Mouse (Mus musculus): ENCODE measurements at regions not wholly inside any gene's neighbourhood (a gene's known extent, or its start where the extent isn't known, plus 50 kb on each side); places are given as distances from the start of the nearest gene placed in this dataset.

DNA sequence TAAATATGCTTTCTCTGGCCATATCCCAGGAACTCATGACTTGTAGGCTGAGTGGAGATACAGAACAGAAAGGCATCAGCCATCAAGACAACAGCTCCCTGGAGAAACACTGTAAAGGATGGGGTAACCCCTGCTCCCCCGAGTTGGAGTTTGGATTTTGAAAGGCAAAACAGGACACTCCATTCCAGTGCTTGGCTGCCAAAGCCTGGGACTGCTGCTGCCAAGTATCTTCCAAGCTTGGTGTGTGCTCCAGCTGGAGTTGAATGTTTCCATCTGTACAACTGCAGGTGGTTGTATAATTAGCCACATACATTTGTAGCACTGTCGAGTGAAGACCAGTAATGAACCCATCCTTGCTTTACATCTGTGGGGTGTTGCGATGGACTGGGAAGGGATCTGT, 62.1 kb downstream of the 4933412E24Rik start:
- H3K4me3 ChIP-seq (ENCODE audit: low read depth, low read length) = no peak overlapping the region
- H3K4me1 ChIP-seq (ENCODE audit: control insufficient read depth, insufficient read depth, low read length) = no peaks in the 10 kb centered on the region
- no peak overlapping the region for H3K27ac ChIP-seq (replicated peaks; ENCODE audit: low read depth, low read length)
- H3K27me3 ChIP-seq (ENCODE audit: control insufficient read depth, insufficient read depth, low read length) = no peaks in the 10 kb centered on the region
- no peaks in the 10 kb centered on the region for H3K36me3 ChIP-seq (replicated peaks; ENCODE audit: control insufficient read depth, insufficient read depth, low read depth, low read length)
- 71% methylated on average over 3 of the region's 3 CpGs for WGBS
- DNase-seq (ENCODE audit: low spot score) (no peak), ATAC-seq (replicated peaks; ENCODE audit: insufficient number of reproducible peaks, low FRiP score, low TSS enrichment, low read depth) (no peak)
- H3K9ac ChIP-seq (replicated peaks; ENCODE audit: low read length) = no peak overlapping the region
- H3K9me3 ChIP-seq (replicated peaks; ENCODE audit: control insufficient read depth, low read length) = no peaks in the 10 kb centered on the region
- no peak overlapping the region for H3K4me2 ChIP-seq (ENCODE audit: low read depth, low read length)

DNA sequence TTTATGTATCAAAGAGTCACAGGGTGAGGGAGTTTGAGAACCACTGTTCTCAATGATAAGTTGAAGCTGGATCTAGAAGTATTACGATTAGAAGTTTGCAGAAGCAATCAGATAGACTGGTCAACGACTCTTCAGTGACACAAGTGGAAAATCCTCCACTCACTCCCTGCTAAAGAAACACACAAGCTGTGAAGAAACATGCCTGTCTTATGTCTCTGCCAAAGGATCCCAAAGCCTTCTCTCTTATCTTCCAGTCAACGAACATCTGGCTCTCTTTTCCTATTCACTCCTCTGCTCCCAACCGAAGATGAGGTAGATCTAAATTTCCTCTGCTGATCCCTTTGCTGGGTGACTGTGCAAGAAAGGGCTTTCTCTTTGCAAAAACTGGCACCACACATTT, 62.6 kb downstream of the 4933412E24Rik start:
- no peak for DNase-seq (ENCODE audit: low spot score)
- Histone ChIP-seq H3K27ac (replicated peaks; ENCODE audit: low read depth, low read length) (no peak overlapping the region), H3K9me3 (replicated peaks; ENCODE audit: control insufficient read depth, low read length) (no peaks in the 10 kb centered on the region), H3K36me3 (replicated peaks; ENCODE audit: control insufficient read depth, insufficient read depth, low read depth, low read length) (no peaks in the 10 kb centered on the region), H3K4me2 (ENCODE audit: low read depth, low read length) (no peak overlapping the region), H3K9ac (replicated peaks; ENCODE audit: low read length) (no peak overlapping the region), H3K27me3 (ENCODE audit: control insufficient read depth, insufficient read depth, low read length) (no peaks in the 10 kb centered on the region), H3K4me3 (ENCODE audit: low read depth, low read length) (no peak overlapping the region), H3K4me1 (ENCODE audit: control insufficient read depth, insufficient read depth, low read length) (no peaks in the 10 kb centered on the region)
- 82% methylated on average over 4 of the region's 4 CpGs for WGBS
- ATAC-seq (replicated peaks; ENCODE audit: insufficient number of reproducible peaks, low FRiP score, low TSS enrichment, low read depth) = no peak

DNA sequence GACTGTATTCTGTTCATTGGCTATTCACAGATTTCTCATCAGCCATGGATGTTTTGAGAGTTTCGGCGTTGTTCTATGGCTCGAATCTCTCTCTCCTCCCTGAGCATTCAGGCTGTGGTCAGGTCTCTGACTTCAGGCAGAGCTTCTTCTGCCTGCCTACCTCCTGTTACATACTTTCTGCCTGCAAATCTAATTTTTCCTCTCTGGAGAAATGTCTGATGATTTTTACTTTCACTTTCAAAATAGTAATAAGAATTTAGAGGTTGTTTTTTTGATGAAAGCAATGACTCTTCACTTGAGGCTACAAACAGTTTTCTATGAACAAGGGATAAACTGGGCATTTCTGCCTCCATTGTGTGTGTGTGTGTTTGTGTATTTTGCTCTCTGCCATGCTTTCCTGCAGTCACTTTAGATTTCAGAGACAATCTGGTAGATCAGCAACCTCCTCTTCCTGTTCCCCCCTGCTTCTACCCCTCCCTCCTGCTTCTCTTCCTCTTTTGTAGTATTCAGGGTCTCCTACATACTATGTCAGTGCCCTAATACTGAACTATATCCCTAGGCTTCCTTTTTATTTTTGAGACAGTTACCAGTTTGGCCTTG, 65.7 kb downstream of the 4933412E24Rik start:
- ATAC-seq (replicated peaks; ENCODE audit: insufficient number of reproducible peaks, low FRiP score, low TSS enrichment, low read depth) (no peak), DNase-seq (ENCODE audit: low spot score) (no peak)
- H3K27ac ChIP-seq (replicated peaks; ENCODE audit: low read depth, low read length) = no peak overlapping the region
- no peaks in the 10 kb centered on the region for H3K36me3 ChIP-seq (replicated peaks; ENCODE audit: control insufficient read depth, insufficient read depth, low read depth, low read length)
- no peaks in the 10 kb centered on the region for H3K27me3 ChIP-seq (ENCODE audit: control insufficient read depth, insufficient read depth, low read length)
- no peak overlapping the region for H3K4me2 ChIP-seq (ENCODE audit: low read depth, low read length)
- no peak overlapping the region for H3K9ac ChIP-seq (replicated peaks; ENCODE audit: low read length)
- H3K4me1 ChIP-seq (ENCODE audit: control insufficient read depth, insufficient read depth, low read length) = no peaks in the 10 kb centered on the region
- H3K4me3 ChIP-seq (ENCODE audit: low read depth, low read length) = no peak overlapping the region
- no peaks in the 10 kb centered on the region for H3K9me3 ChIP-seq (replicated peaks; ENCODE audit: control insufficient read depth, low read length)
- 87% methylated on average over 3 of the region's 3 CpGs for WGBS

DNA sequence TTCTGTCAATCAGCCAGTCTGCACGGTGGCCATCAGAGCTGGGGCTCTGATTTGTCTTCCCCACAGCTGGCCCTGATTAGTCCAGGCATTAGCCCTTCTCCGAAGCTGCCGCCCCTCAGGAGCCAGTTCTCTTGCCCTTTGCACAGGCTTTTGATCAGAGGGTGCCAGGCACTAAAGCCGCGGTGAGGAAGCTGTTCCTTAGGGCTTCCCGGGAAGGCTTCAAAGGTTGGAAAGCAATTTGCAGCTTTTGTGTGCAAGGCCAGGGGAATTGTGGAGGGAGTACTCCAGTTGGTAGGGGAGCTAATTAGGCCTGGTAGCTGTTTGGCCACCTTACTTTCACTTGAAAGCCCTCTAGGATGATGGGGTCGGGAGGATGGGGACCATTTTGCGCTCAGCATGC, 71.2 kb downstream of the 4933412E24Rik start:
- Histone ChIP-seq H3K9me3 (replicated peaks; ENCODE audit: control insufficient read depth, low read length) (no peaks in the 10 kb centered on the region), H3K4me3 (ENCODE audit: low read depth, low read length) (no peak overlapping the region), H3K4me2 (ENCODE audit: low read depth, low read length) (no peak overlapping the region), H3K4me1 (ENCODE audit: control insufficient read depth, insufficient read depth, low read length) (no peaks in the 10 kb centered on the region), H3K9ac (replicated peaks; ENCODE audit: low read length) (no peak overlapping the region), H3K36me3 (replicated peaks; ENCODE audit: control insufficient read depth, insufficient read depth, low read depth, low read length) (no peaks in the 10 kb centered on the region), H3K27ac (replicated peaks; ENCODE audit: low read depth, low read length) (no peak overlapping the region), H3K27me3 (ENCODE audit: control insufficient read depth, insufficient read depth, low read length) (no peaks in the 10 kb centered on the region)
- WGBS = 3% methylated on average over 8 of the region's 8 CpGs
- ATAC-seq (replicated peaks; ENCODE audit: insufficient number of reproducible peaks, low FRiP score, low TSS enrichment, low read depth) (0 out of 2 replicates have a peak, but pooled peaks have one; percentile 29), DNase-seq (ENCODE audit: low spot score) (peak; percentile 74)

DNA sequence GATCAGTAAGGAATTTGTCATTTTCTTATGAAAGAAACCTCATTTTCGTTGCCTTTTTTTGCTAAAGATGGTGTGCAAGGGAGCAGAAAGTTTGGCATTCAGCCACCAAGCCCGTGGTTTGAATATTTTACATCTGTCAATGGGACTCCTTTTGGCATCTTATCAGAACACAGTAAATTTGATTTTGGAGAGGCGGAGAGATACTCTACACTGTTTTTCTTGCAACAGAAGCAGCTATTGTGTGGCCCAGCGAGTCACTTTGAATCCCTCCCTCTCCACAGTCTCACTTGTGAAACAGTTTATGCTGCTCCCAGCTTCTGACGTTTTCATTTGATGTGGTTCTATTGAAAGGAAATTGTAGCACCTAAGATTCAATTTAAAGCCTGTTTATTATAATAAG, 79.9 kb downstream of the 4933412E24Rik start:
- Histone ChIP-seq H3K9me3 (replicated peaks; ENCODE audit: control insufficient read depth, low read length) (no peaks in the 10 kb centered on the region), H3K9ac (replicated peaks; ENCODE audit: low read length) (no peak overlapping the region), H3K27me3 (ENCODE audit: control insufficient read depth, insufficient read depth, low read length) (no peaks in the 10 kb centered on the region), H3K4me1 (ENCODE audit: control insufficient read depth, insufficient read depth, low read length) (no peaks in the 10 kb centered on the region), H3K36me3 (replicated peaks; ENCODE audit: control insufficient read depth, insufficient read depth, low read depth, low read length) (no peaks in the 10 kb centered on the region), H3K4me2 (ENCODE audit: low read depth, low read length) (no peak overlapping the region), H3K4me3 (ENCODE audit: low read depth, low read length) (no peak overlapping the region), H3K27ac (replicated peaks; ENCODE audit: low read depth, low read length) (no peak overlapping the region)
- DNase-seq (ENCODE audit: low spot score) = no peak
- no peak for ATAC-seq (replicated peaks; ENCODE audit: insufficient number of reproducible peaks, low FRiP score, low TSS enrichment, low read depth)
- 51% methylated on average over 5 of the region's 5 CpGs for WGBS

DNA sequence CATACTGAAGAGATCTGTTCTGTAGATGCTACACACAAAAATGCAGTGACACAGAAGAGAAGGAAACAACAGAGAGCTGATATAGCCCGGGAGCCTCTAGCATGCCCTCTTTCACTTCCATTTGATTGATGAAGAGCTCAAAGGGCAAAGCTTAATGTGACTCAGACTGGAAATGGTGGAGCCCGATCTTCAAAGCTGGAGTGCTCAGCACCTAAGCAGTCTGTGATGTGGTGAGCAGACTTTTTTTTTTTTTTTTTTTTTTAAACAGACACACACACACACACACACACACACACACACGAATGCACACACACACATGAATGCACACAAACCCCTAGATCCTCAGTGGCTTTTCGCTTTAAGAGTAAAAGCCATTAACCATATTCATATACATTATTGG, 102.6 kb downstream of the 4933412E24Rik start:
- ATAC-seq (replicated peaks; ENCODE audit: insufficient number of reproducible peaks, low FRiP score, low TSS enrichment, low read depth) (no peak), DNase-seq (ENCODE audit: low spot score) (no peak)
- H3K9ac ChIP-seq (replicated peaks; ENCODE audit: low read length) = no peak overlapping the region
- H3K4me3 ChIP-seq (ENCODE audit: low read depth, low read length) = no peak overlapping the region
- no peak overlapping the region for H3K4me2 ChIP-seq (ENCODE audit: low read depth, low read length)
- H3K27me3 ChIP-seq (ENCODE audit: control insufficient read depth, insufficient read depth, low read length) = no peaks in the 10 kb centered on the region
- no peak overlapping the region for H3K27ac ChIP-seq (replicated peaks; ENCODE audit: low read depth, low read length)
- no peaks in the 10 kb centered on the region for H3K4me1 ChIP-seq (ENCODE audit: control insufficient read depth, insufficient read depth, low read length)
- H3K36me3 ChIP-seq (replicated peaks; ENCODE audit: control insufficient read depth, insufficient read depth, low read depth, low read length) = no peaks in the 10 kb centered on the region
- 74% methylated on average over 4 of the region's 4 CpGs for WGBS
- H3K9me3 ChIP-seq (replicated peaks; ENCODE audit: control insufficient read depth, low read length) = no peaks in the 10 kb centered on the region

DNA sequence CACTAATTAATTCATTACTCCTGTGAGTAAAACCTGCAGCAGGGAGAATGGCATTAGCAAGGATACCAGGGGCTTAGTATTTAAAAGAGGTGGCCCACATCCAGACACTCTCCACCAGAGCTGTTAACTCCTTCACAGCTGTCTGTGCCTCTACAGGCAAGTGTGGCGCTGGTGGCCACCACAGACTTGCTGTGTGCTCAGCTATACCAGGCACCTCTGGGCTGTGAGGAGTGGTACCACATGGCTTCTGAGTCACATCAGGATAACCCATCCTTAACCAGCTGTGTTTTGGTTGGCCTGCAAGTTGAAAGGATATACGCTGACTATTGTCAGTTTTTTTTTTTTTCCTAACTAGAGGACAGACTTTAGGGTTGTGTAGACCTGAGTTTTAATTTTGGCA, 108.1 kb downstream of the 4933412E24Rik start:
- no peak overlapping the region for H3K4me3 ChIP-seq (ENCODE audit: low read depth, low read length)
- H3K36me3 ChIP-seq (replicated peaks; ENCODE audit: control insufficient read depth, insufficient read depth, low read depth, low read length) = no peaks in the 10 kb centered on the region
- H3K4me2 ChIP-seq (ENCODE audit: low read depth, low read length) = no peak overlapping the region
- H3K9me3 ChIP-seq (replicated peaks; ENCODE audit: control insufficient read depth, low read length) = no peaks in the 10 kb centered on the region
- no peaks in the 10 kb centered on the region for H3K27me3 ChIP-seq (ENCODE audit: control insufficient read depth, insufficient read depth, low read length)
- ATAC-seq (replicated peaks; ENCODE audit: insufficient number of reproducible peaks, low FRiP score, low TSS enrichment, low read depth) (no peak; the same call in 1 of the 2 replicates), DNase-seq (ENCODE audit: low spot score) (no peak)
- H3K9ac ChIP-seq (replicated peaks; ENCODE audit: low read length) = no peak overlapping the region
- H3K4me1 ChIP-seq (ENCODE audit: control insufficient read depth, insufficient read depth, low read length) = no peaks in the 10 kb centered on the region
- no peak overlapping the region for H3K27ac ChIP-seq (replicated peaks; ENCODE audit: low read depth, low read length)
- whole genome bisulfite sequencing = 79% methylated on average over 2 of the region's 2 CpGs

DNA sequence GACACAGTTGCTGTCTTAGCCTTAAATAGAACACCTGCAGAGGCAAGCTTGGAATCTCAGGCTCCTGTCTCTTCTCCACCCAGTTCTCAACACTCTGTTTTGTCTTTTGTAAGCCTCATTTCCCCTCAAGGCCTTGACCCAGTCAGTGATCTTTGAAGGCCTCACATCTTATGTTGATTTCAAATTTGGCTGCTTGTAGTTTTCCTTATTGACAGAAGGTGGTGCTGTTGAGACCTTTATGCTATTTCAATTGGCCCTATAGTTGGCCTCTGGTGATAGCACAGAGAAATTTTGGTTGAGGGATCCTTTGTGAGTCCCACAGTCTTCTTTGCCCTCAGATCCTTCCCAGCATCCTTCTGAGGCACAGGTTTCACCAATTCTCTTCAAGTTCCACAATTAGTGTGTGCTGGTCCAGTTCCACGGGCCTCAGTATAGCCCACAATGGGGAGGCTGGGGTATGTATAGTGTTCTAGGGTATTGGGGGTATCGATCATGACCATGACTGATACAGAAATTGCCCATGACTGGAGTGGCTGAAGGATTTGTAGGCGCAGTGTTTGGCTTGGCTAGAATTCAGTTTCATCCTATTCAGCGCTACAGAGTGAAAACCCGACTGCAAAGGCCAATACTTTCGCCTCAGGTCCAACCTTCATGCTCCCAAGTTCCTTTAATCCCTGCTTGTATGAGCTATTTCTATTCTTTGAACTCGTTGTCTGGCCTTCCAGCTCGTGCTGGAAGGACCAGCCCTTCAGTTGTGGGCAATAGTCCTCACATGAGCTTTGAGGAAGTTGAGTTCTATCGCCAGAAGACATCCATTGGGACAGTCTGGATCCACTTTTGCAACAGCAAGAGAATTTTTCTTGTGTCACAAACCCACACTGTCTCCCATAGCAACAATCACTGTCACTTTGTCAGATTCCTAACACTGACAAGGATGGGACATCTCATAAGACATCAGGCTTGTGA, 110.3 kb downstream of the 4933412E24Rik start:
- Histone ChIP-seq H3K4me1 (ENCODE audit: control insufficient read depth, insufficient read depth, low read length) (no peaks in the 10 kb centered on the region), H3K4me2 (ENCODE audit: low read depth, low read length) (no peak overlapping the region), H3K4me3 (ENCODE audit: low read depth, low read length) (no peak overlapping the region), H3K9me3 (replicated peaks; ENCODE audit: control insufficient read depth, low read length) (no peaks in the 10 kb centered on the region), H3K36me3 (replicated peaks; ENCODE audit: control insufficient read depth, insufficient read depth, low read depth, low read length) (no peaks in the 10 kb centered on the region), H3K27me3 (ENCODE audit: control insufficient read depth, insufficient read depth, low read length) (no peaks in the 10 kb centered on the region), H3K9ac (replicated peaks; ENCODE audit: low read length) (no peak overlapping the region), H3K27ac (replicated peaks; ENCODE audit: low read depth, low read length) (no peak overlapping the region)
- ATAC-seq (replicated peaks; ENCODE audit: insufficient number of reproducible peaks, low FRiP score, low TSS enrichment, low read depth) (no peak), DNase-seq (ENCODE audit: low spot score) (peak; percentile 78)
- WGBS = 85% methylated on average over 9 of the region's 9 CpGs
